ENCODE assay signal across 11 mouse cellular contexts in the genomic region with DNA sequence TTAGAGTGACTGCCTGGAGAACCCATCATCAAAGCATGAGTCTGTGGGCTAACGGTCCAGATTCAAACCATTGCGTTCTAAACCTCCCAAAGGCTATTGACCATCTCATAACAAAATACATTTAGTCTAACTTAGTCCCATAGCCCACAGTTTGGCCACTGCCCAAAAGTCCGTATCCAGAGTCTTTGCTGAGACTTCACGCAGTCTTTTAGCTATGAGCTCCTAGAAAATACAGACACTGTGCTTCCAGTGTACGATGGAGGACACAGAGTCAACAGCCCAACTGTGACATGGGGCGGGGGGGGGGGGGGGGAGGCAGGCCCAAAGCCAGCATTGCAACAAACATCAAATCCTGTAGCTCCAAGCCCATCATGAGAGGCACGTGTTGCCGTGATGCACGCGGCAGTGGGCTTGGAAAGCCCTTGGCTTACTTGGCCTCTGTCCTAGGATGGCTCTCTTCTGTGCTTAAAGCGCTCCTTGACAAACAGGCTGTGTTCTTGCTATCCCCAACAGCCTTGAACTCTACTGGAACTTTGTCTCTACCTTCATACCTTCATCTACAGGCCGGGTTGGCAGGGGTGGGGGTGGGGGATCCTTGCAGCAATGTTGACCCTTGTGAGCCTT. TPM values are rescaled to one million over a fixed set of nuclear protein-coding genes. Genes with fewer than 3 reads are reported as not detected.
A peak's percentile ranks its signal among the peaks of the same experiment; 100 is the strongest.
DNase-seq lines count a peak whose midpoint lies in the region; ATAC-seq and TF ChIP-seq lines count a peak whose summit lies in the region.
"Had no signal": no experiment of that assay in that cellular context is flagged by ENCODE, and none has a peak within 500 bp of the region (broad histone marks: within the 10 kb centered on the region; RNA-seq: fewer than 3 reads in every experiment).

No protein-coding gene starts in this region.

- WGBS in kidney, adult 2 months: 53% methylated on average over 12 of the region's 12 CpGs
- 74% methylated on average over 11 of the region's 12 CpGs for WGBS in embryonic facial prominence, embryonic 14.5 days
- 68% methylated on average over 12 of the region's 12 CpGs for WGBS in hindbrain, embryonic 15.5 days
- 83% methylated on average over 12 of the region's 12 CpGs for WGBS in midbrain, embryonic 14.5 days

- TF ChIP-seq CTCF in kidney, adult 2 months (conservative IDR thresholded peaks at IDR 0.05; ENCODE audit: insufficient read depth, insufficient read length, low read depth, low read length): no peak

- no peak for DNase-seq in kidney, adult 2 months
- DNase-seq in kidney, adult 8-10 months: no peak
- DNase-seq in embryonic facial prominence, embryonic 14.5 days (ENCODE audit: low spot score): no peak
- peak; percentile 9 for DNase-seq in midbrain, embryonic 14.5 days
- no peak for DNase-seq in urinary bladder, postnatal 14 days (ENCODE audit: low spot score)
- no peak for DNase-seq in cerebellum, adult 11-12 months
- DNase-seq in adrenal gland, postnatal 10 days: no peak
- DNase-seq: adrenal gland, postnatal 36 days; thymus, postnatal 25 days had no signal

- peak overlapping the region; percentile 47 for H3K4me2 ChIP-seq in embryonic facial prominence, embryonic 14.5 days (ENCODE audit: low read depth, low read length)
- H3K4me2 ChIP-seq in hindbrain, embryonic 15.5 days: peak overlapping the region; percentile 53
- peak overlapping the region; percentile 54 for H3K4me2 ChIP-seq in midbrain, embryonic 14.5 days (ENCODE audit: low read length)

- H3K4me3 ChIP-seq in kidney, adult 2 months (ENCODE audit: insufficient read depth, low read depth, low read length): 0 out of 2 replicates have a peak overlapping the region, but pooled peaks have one; percentile 6
- peak overlapping the region; percentile 26 for H3K4me3 ChIP-seq in embryonic facial prominence, embryonic 14.5 days (ENCODE audit: low read depth, low read length)
- H3K4me3 ChIP-seq in hindbrain, embryonic 15.5 days: peak overlapping the region; percentile 39
- peak overlapping the region; percentile 34 for H3K4me3 ChIP-seq in midbrain, embryonic 14.5 days (replicated peaks; ENCODE audit: low read depth, low read length)

- H3K9ac ChIP-seq in embryonic facial prominence, embryonic 14.5 days (ENCODE audit: low read depth, low read length): 0 out of 2 replicates have a peak overlapping the region, but pooled peaks have one; percentile 10
- 0 out of 2 replicates have a peak overlapping the region, but pooled peaks have one; percentile 24 for H3K9ac ChIP-seq in hindbrain, embryonic 15.5 days
- peak overlapping the region; percentile 39 for H3K9ac ChIP-seq in midbrain, embryonic 14.5 days (replicated peaks; ENCODE audit: low read length)

- no peaks in the 10 kb centered on the region for H3K9me3 ChIP-seq in embryonic facial prominence, embryonic 14.5 days (ENCODE audit: control insufficient read depth, low read length)
- no peaks in the 10 kb centered on the region for H3K9me3 ChIP-seq in hindbrain, embryonic 15.5 days
- no peaks in the 10 kb centered on the region for H3K9me3 ChIP-seq in midbrain, embryonic 14.5 days (ENCODE audit: control insufficient read depth, low read length)

- ATAC-seq in embryonic facial prominence, embryonic 14.5 days (ENCODE audit: low read depth): no peak
- ATAC-seq in hindbrain, embryonic 15.5 days (ENCODE audit: low FRiP score, low read depth): no peak
- no peak for ATAC-seq in midbrain, embryonic 14.5 days (ENCODE audit: low FRiP score, low TSS enrichment)

- H3K36me3 ChIP-seq in kidney, adult 2 months (ENCODE audit: control insufficient read depth, insufficient read depth, low read length): no peaks in the 10 kb centered on the region; the same call in 1 of the 2 replicates
- peaks cover 14% of the 10 kb centered on the region; the same call in 1 of the 2 replicates for H3K36me3 ChIP-seq in embryonic facial prominence, embryonic 14.5 days (ENCODE audit: control insufficient read depth, insufficient read depth, low read length)
- H3K36me3 ChIP-seq in hindbrain, embryonic 15.5 days: peaks cover 15% of the 10 kb centered on the region
- no peaks in the 10 kb centered on the region for H3K36me3 ChIP-seq in midbrain, embryonic 14.5 days (ENCODE audit: control insufficient read depth, insufficient read depth, low read length)

- peaks cover 34% of the 10 kb centered on the region for H3K4me1 ChIP-seq in kidney, adult 2 months (ENCODE audit: control insufficient read depth, insufficient read depth, low read length)
- peaks cover 8% of the 10 kb centered on the region; the same call in 1 of the 2 replicates for H3K4me1 ChIP-seq in embryonic facial prominence, embryonic 14.5 days (ENCODE audit: control insufficient read depth, insufficient read depth, low read length)
- peaks cover 6% of the 10 kb centered on the region for H3K4me1 ChIP-seq in hindbrain, embryonic 15.5 days (replicated peaks)
- H3K4me1 ChIP-seq in midbrain, embryonic 14.5 days (ENCODE audit: control insufficient read depth, insufficient read depth, low read length): 0 out of 2 replicates have a peak, but pooled peaks cover 7% of the 10 kb centered on the region

- TF ChIP-seq POLR2A in kidney, adult 2 months (IDR thresholded peaks at IDR 0.05; ENCODE audit: low read depth, low read length): no peak

- no peaks in the 10 kb centered on the region for H3K27me3 ChIP-seq in kidney, adult 2 months (replicated peaks; ENCODE audit: control insufficient read depth, insufficient read depth, low read length)
- no peaks in the 10 kb centered on the region for H3K27me3 ChIP-seq in embryonic facial prominence, embryonic 14.5 days (replicated peaks; ENCODE audit: control insufficient read depth, insufficient read depth, low read length)
- no peaks in the 10 kb centered on the region for H3K27me3 ChIP-seq in hindbrain, embryonic 15.5 days
- no peaks in the 10 kb centered on the region for H3K27me3 ChIP-seq in midbrain, embryonic 14.5 days (ENCODE audit: control insufficient read depth, insufficient read depth, low read length)
- H3K27me3 ChIP-seq: CH12.LX had no signal

- no peak overlapping the region for H3K27ac ChIP-seq in kidney, adult 2 months (ENCODE audit: insufficient read depth, low read depth, low read length)
- no peak overlapping the region for H3K27ac ChIP-seq in embryonic facial prominence, embryonic 14.5 days (replicated peaks; ENCODE audit: low read depth, low read length)
- H3K27ac ChIP-seq in hindbrain, embryonic 15.5 days (replicated peaks): no peak overlapping the region
- no peak overlapping the region for H3K27ac ChIP-seq in midbrain, embryonic 14.5 days (replicated peaks; ENCODE audit: low read depth, low read length)

RNA-seq across cellular contexts. Expression of gene Acsl1, which starts 32.3 kb away (rescaled TPM):
- 206 and 212 TPM in 2 replicates for polyA plus RNA-seq in kidney, adult 2 months (2012; rRNA removed)
- 30.0 and 33.9 TPM in 2 replicates for polyA plus RNA-seq in embryonic facial prominence, embryonic 14.5 days (2014; fragmentation: Nextera tagmentation; extraction: Ambion mirVana)
- polyA plus RNA-seq in hindbrain, embryonic 15.5 days (2015; fragmentation: Nextera tagmentation; extraction: Ambion mirVana): 18.4 TPM in 2 replicates
- polyA plus RNA-seq in midbrain, embryonic 14.5 days (2014; fragmentation: Nextera tagmentation; extraction: Ambion mirVana): 13.9 and 20.0 TPM in 2 replicates
- 100 to 1,000 TPM; 915 to 931 TPM for total RNA-seq in adrenal gland, postnatal 10 days (2021)

RNA-seq across cellular contexts. Expression of gene Cenpu, which starts 48.6 kb away (rescaled TPM):
- polyA plus RNA-seq in kidney, adult 2 months (2012; rRNA removed): 0.33 and 0.67 TPM in 2 replicates
- 12.4 and 16.8 TPM in 2 replicates for polyA plus RNA-seq in embryonic facial prominence, embryonic 14.5 days (2014; fragmentation: Nextera tagmentation; extraction: Ambion mirVana)
- 6.4 and 6.9 TPM in 2 replicates for polyA plus RNA-seq in hindbrain, embryonic 15.5 days (2015; fragmentation: Nextera tagmentation; extraction: Ambion mirVana)
- 6.8 and 8.6 TPM in 2 replicates for polyA plus RNA-seq in midbrain, embryonic 14.5 days (2014; fragmentation: Nextera tagmentation; extraction: Ambion mirVana)
- 1 to 10 TPM; 5.7 to 6.8 TPM for total RNA-seq in adrenal gland, postnatal 10 days (2021)
